Mouse (Mus musculus) cerebellum, adult 2 months (tissue): ENCODE data around the gene 2700049A03Rik.

Experiments used
- CTCF ChIP-seq: fragments of 200-500 bp; IDR thresholded peaks from 2 replicates; pipeline ENCODE4 v1.5.1; 2011; ENCODE audit warnings: low read depth, mild to moderate bottlenecking, control low read depth, low read length, moderate library complexity, borderline replicate concordance; ENCODE audit not compliant: insufficient read depth
- POLR2A ChIP-seq: fragments of 200-500 bp; IDR thresholded peaks from 2 replicates; pipeline ENCODE4 v1.6.1; 2011; ENCODE audit warnings: low read length, control low read depth, borderline replicate concordance; ENCODE audit not compliant: insufficient read depth

DNA sequence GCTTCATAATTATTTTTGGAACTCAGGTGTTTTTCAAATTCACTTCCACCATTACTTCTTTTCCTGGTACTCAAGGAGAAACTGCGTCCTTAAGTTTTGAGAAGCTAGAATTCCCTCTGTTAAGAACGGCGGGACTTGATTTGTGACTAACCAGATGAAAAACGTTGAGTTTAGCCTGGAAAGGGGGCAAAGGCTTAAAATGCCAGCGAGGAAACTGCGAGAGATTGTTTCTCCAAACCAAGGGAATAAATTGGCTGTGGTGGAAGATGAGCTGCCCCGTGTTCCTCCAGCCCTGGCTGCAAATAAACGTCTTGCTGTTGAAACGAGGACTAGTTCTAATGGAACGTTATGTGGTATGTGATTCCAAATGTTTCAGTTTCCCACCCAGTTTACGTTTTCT, 1.0 kb downstream of the 2700049A03Rik start:
- TF ChIP-seq CTCF (no peak), POLR2A (no peak)
